Mouse (Mus musculus) MEL (cell line): Measurements from ENCODE around the gene Lzts2.

Experiments
- BHLHE40 ChIP-seq: IDR thresholded peaks from 2 replicates; pipeline ENCODE4 v1.6.1; 2012; ENCODE audit warnings: low read depth, mild to moderate bottlenecking, inconsistent platforms, low read length, improper control_type of control experiment, borderline replicate concordance
- CTCF ChIP-seq, 3 experiments: IDR thresholded peaks in 2 of 3; conservative IDR thresholded peaks in 1 of 3; 2 replicates each; pipeline ENCODE4 v1.5.1; 2011 to 2012; ENCODE audit warnings: low read length in 3 of 3, low read depth in 2 of 3, mild to moderate bottlenecking in 2 of 3, improper control_type of control experiment in 1 of 3, inconsistent platforms in 1 of 3, mixed read lengths in 1 of 3, moderate library complexity in 1 of 3; ENCODE audit not compliant: control insufficient read depth in 1 of 3, insufficient read depth in 1 of 3, poor library complexity in 1 of 3, severe bottlenecking in 1 of 3
- TAL1 ChIP-seq: IDR thresholded peaks from 2 replicates; pipeline ENCODE4 v1.6.1; 2012; ENCODE audit warnings: mild to moderate bottlenecking, inconsistent platforms, low read length, moderate library complexity, mixed read lengths

DNA sequence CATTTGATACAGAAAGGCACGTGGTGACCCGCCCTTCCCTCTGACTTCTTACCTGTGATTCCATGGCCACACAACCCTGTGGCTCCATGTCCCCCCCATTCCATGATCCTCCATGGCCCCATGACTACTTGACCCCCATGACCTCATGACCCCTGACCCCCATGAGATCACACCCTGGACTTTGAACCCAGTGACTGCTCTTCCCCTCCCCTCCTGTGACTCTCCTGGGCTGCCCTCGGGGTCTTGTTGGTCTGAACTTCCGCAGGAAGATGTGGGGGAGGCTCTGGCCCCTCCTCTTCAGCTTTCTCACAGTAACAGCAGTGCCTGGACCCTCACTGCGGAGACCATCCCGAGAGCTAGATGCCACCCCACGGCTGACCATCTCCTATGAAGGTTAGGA, 22.0 kb upstream of the Lzts2 start:
- TF ChIP-seq CTCF (IDR thresholded peaks at IDR 0.05 in 2 of 3, conservative IDR thresholded peaks at IDR 0.05 in 1 of 3; ENCODE audit: control insufficient read depth in 1 of 3, insufficient read depth in 1 of 3, low read depth in 2 of 3, low read length in 3 of 3, poor library complexity in 1 of 3, severe bottlenecking in 1 of 3) (no peak), BHLHE40 (no peak), TAL1 (no peak)
